ENCODE assay signal across 1 mouse cellular context in the genomic region with DNA sequence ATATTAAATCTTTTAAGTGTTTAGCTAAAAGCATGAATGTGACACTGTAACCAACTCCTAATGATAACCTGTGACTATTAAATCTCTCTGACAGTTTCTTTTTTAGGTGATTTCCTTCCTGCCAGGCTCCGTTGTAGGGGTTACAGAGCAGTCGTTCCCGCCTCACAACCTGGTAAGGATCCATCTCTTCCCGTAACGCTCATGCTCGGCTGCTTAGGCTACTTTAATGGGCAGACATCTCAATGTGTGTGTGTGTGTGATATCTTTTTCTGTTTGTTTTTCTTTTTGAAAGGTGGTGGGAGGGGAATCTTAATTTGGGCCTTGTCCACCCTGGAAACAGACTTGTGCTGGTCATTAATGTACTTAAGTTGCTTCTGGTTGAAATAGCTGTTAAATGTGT.
TF ChIP-seq lines count a peak whose summit lies in the region.

No protein-coding gene starts in this region.

TF ChIP-seq in MEL, 35 proteins besides CTCF, POLR2A, EP300 and RAD21:
- TF ChIP-seq MXI1 (IDR thresholded peaks at IDR 0.05; ENCODE audit: low read depth, low read length) (peak; percentile 13; the same call in 1 of the 2 replicates), JUND (IDR thresholded peaks at IDR 0.05; ENCODE audit: low read depth, low read length) (no peak)
TF ChIP-seq in MEL: peak in this region for 1.
